Mouse (Mus musculus) monocyte, adult 2 months (primary cell): Measurements from ENCODE around the gene Ugt1a10.
"Not testable (repeated sequence)": the region's sequence is repeated elsewhere in the genome, so short reads cannot be mapped to it uniquely, and the experiment has no call there.

ENCODE experiments used
- DNase-seq, 2 experiments: peaks; one replicate each; pipeline ENCODE4 v3.0.0; 2022; ENCODE audit warnings: low spot score in 2 of 2, low read depth in 1 of 2

Gene Ugt1a10

GRCm38 (mm10) chr1:88094270-88094676 lies 39.1 kb downstream of the Ugt1a10 start:
- DNase-seq: peak in 1 of 2 experiments; percentile 44

- DNase-seq: peak in 1 of 2 experiments; percentile 57
Measured at GRCm38 (mm10) chr1:88094941-88095492, 39.8 kb downstream of the Ugt1a10 start, which contains the start of gene Ugt1a7c. Gene Ugt1a7c, plus strand, starts transcription at chr1:88095062.

- DNase-seq: not testable (repeated sequence)
Measured at GRCm38 (mm10) chr1:88098546-88098945, 43.4 kb downstream of the Ugt1a10 start.

- DNase-seq: not testable (repeated sequence)
Measured at GRCm38 (mm10) chr1:88099691-88100090, 44.5 kb downstream of the Ugt1a10 start.

- DNase-seq: peak; percentile 51 to 60
Measured at GRCm38 (mm10) chr1:88103019-88103418, 47.8 kb downstream of the Ugt1a10 start, which contains the start of gene Ugt1a6b. Gene Ugt1a6b, plus strand, starts transcription at chr1:88103252.

GRCm38 (mm10) chr1:88103697-88104468 lies 48.7 kb downstream of the Ugt1a10 start:
- not testable (repeated sequence) for DNase-seq

- no peak for DNase-seq
Measured at GRCm38 (mm10) chr1:88104667-88105430, 49.7 kb downstream of the Ugt1a10 start.

GRCm38 (mm10) chr1:88105656-88106055 lies 50.5 kb downstream of the Ugt1a10 start:
- DNase-seq: no peak

GRCm38 (mm10) chr1:88109027-88109557 lies 53.9 kb downstream of the Ugt1a10 start:
- DNase-seq: not testable (repeated sequence)

GRCm38 (mm10) chr1:88109604-88110003 lies 54.4 kb downstream of the Ugt1a10 start:
- DNase-seq: not testable (repeated sequence)

GRCm38 (mm10) chr1:88112769-88113168 lies 57.6 kb downstream of the Ugt1a10 start:
- not testable (repeated sequence) for DNase-seq

- not testable (repeated sequence) for DNase-seq
Measured at GRCm38 (mm10) chr1:88120550-88120949, 65.4 kb downstream of the Ugt1a10 start.

GRCm38 (mm10) chr1:88121521-88121920 lies 66.3 kb downstream of the Ugt1a10 start:
- DNase-seq: not testable (repeated sequence)

- DNase-seq: not testable (repeated sequence)
Measured at GRCm38 (mm10) chr1:88125827-88126360, 70.7 kb downstream of the Ugt1a10 start.

GRCm38 (mm10) chr1:88129091-88129490 lies 73.9 kb downstream of the Ugt1a10 start:
- DNase-seq: not testable (repeated sequence)

- DNase-seq: not testable (repeated sequence)
Measured at GRCm38 (mm10) chr1:88130223-88130622, 75.0 kb downstream of the Ugt1a10 start.

GRCm38 (mm10) chr1:88133908-88134456 lies 78.8 kb downstream of the Ugt1a10 start:
- no peak for DNase-seq

GRCm38 (mm10) chr1:88134457-88135011 lies 79.3 kb downstream of the Ugt1a10 start, which contains the start of gene Ugt1a6a:
Gene Ugt1a6a, plus strand, starts transcription at chr1:88134809.
- DNase-seq: peak; percentile 53 to 57

- not testable (repeated sequence) for DNase-seq
Measured at GRCm38 (mm10) chr1:88135229-88135904, 80.2 kb downstream of the Ugt1a10 start.

- DNase-seq: no peak
Measured at GRCm38 (mm10) chr1:88136646-88137045, 81.5 kb downstream of the Ugt1a10 start.
